Mouse (Mus musculus) megakaryocyte, embryonic 14.5 days (primary cell): ENCODE measurements around the gene Cacng7.

Experiments used
- FLI1 ChIP-seq: IDR thresholded peaks from 2 replicates; pipeline ENCODE4 v1.6.1; 2012; ENCODE audit warnings: low read length, inconsistent platforms, mixed read lengths
- GATA1 ChIP-seq: IDR thresholded peaks from 3 replicates; pipeline ENCODE4 v1.6.1; 2012; ENCODE audit warnings: mixed read lengths, low read length, inconsistent platforms, borderline replicate concordance

GRCm38 (mm10) chr7:3304298-3304697 is 28.5 kb upstream of the Cacng7 start:
- TF ChIP-seq GATA1 (no peak), FLI1 (no peak)
